Mouse (Mus musculus) embryonic facial prominence, embryonic 11.5 days (tissue): ENCODE measurements around the gene Taar8a. TPM values are rescaled to one million over a fixed set of nuclear protein-coding genes. Genes with fewer than 3 reads are reported as not detected.
"Not testable (repeated sequence)": the region's sequence is repeated elsewhere in the genome, so short reads cannot be mapped to it uniquely, and the experiment has no call there.

Experiments
- ATAC-seq: fragments of 200-750 bp; cut with Nextera tagmentation; replicated peaks from 2 replicates; pipeline ENCODE4 v1.8.0; 2017; ENCODE audit warnings: low read depth; ENCODE audit not compliant: insufficient number of reproducible peaks, low FRiP score, low TSS enrichment
- DNase-seq: peaks from one replicate; pipeline ENCODE4 v3.0.0-alpha.2; 2015; ENCODE audit warnings: low spot score
- H3K27ac ChIP-seq: fragments of 300-500 bp; sonication (generic); replicated peaks from 2 replicates; pipeline ENCODE4 v1.5.1; 2014; ENCODE audit warnings: mild to moderate bottlenecking, low read depth, low read length, control low read depth
- H3K27me3 ChIP-seq: fragments of 300-500 bp; sonication (generic); 2 replicates; pipeline ENCODE4 v1.6.1; 2014; ENCODE audit warnings: mild to moderate bottlenecking, low read length, moderate library complexity, mixed read lengths; ENCODE audit not compliant: control insufficient read depth, insufficient read depth
- H3K36me3 ChIP-seq: fragments of 300-500 bp; sonication (generic); replicated peaks from 2 replicates; pipeline ENCODE4 v1.6.1; 2014; ENCODE audit warnings: low read depth, mild to moderate bottlenecking, low read length, moderate library complexity, mixed read lengths; ENCODE audit not compliant: control insufficient read depth, insufficient read depth
- H3K4me1 ChIP-seq: fragments of 300-500 bp; sonication (generic); 2 replicates; pipeline ENCODE4 v1.6.1; 2014; ENCODE audit warnings: low read length, mixed read lengths; ENCODE audit not compliant: control insufficient read depth, insufficient read depth
- H3K4me2 ChIP-seq: fragments of 300-500 bp; sonication (generic); 2 replicates; pipeline ENCODE4 v1.6.1; 2014; ENCODE audit warnings: low read depth, mild to moderate bottlenecking, control low read depth, low read length, moderate library complexity
- H3K4me3 ChIP-seq: fragments of 300-500 bp; sonication (generic); 2 replicates; pipeline ENCODE4 v1.5.1; 2014; ENCODE audit warnings: low read depth, low read length, control low read depth
- H3K9ac ChIP-seq: fragments of 300-500 bp; sonication (generic); replicated peaks from 2 replicates; pipeline ENCODE4 v1.6.1; 2014; ENCODE audit warnings: mild to moderate bottlenecking, control low read depth, low read length
- H3K9me3 ChIP-seq: fragments of 300-500 bp; sonication (generic); replicated peaks from 2 replicates; pipeline ENCODE4 v1.6.1; 2016; ENCODE audit warnings: mild to moderate bottlenecking, low read length, inconsistent platforms, mixed read lengths; ENCODE audit not compliant: control insufficient read depth
- WGBS: fragments of 180-500 bp; shearing (Covaris S2); extraction: QIAGEN DNeasy Blood & Tissue Kit; methylation state at CpG from one replicate; pipeline ENCODE4 v1.1.7; 2014; 5-methylcytosine and 5-hydroxymethylcytosine counted together
- polyA plus RNA-seq: library from polyadenylated mRNA; unstranded; fragments of >200 nt; fragmentation: Nextera tagmentation; extraction: Ambion mirVana; gene quantifications from 2 replicates; pipeline ENCODE4 v1.2.1, GENCODE M21; 2014

The Taar8a gene
- polyA plus RNA-seq, 1 experiment from 2014 or later, result not detected

GRCm38 (mm10) chr10:24074751-24075150 lies 1.5 kb upstream of the Taar8a start:
- DNase-seq, ATAC-seq, H3K4me2 ChIP-seq, H3K9me3 ChIP-seq, H3K27ac ChIP-seq, H3K4me3 ChIP-seq, H3K4me1 ChIP-seq, H3K9ac ChIP-seq, H3K36me3 ChIP-seq, H3K27me3 ChIP-seq: not testable (repeated sequence)
- 35% methylated on average over 2 of the region's 2 CpGs for WGBS

- H3K27me3 ChIP-seq, result no peaks in the 10 kb centered on the region
- ATAC-seq (no peak), DNase-seq (peak; percentile 67)
- H3K9me3 ChIP-seq, result no peaks in the 10 kb centered on the region
- H3K36me3 ChIP-seq, result no peaks in the 10 kb centered on the region
- H3K4me2 ChIP-seq, result no peak overlapping the region
- H3K9ac ChIP-seq, result no peak overlapping the region
- no peak overlapping the region for H3K27ac ChIP-seq
- H3K4me1 ChIP-seq, result no peaks in the 10 kb centered on the region
- no peak overlapping the region for H3K4me3 ChIP-seq
- 36% methylated on average over 3 of the region's 3 CpGs for WGBS
Measured at GRCm38 (mm10) chr10:24080166-24080565, 3.9 kb downstream of the Taar8a start.

- H3K4me1 ChIP-seq, result no peaks in the 10 kb centered on the region
- no peak for DNase-seq
- no peak for ATAC-seq
- H3K9me3 ChIP-seq, result no peaks in the 10 kb centered on the region
- WGBS, result 76% methylated on average over 5 of the region's 5 CpGs
- no peak overlapping the region for H3K4me3 ChIP-seq
- H3K36me3 ChIP-seq, result no peaks in the 10 kb centered on the region
- H3K27ac ChIP-seq, result no peak overlapping the region
- no peak overlapping the region for H3K9ac ChIP-seq
- H3K4me2 ChIP-seq, result no peak overlapping the region
- H3K27me3 ChIP-seq, result no peaks in the 10 kb centered on the region
Measured at GRCm38 (mm10) chr10:24085936-24086335, 9.6 kb downstream of the Taar8a start.

GRCm38 (mm10) chr10:24086555-24086954 lies 10.3 kb downstream of the Taar8a start:
- DNase-seq (no peak), ATAC-seq (no peak)
- no peak overlapping the region for H3K4me2 ChIP-seq
- 83% methylated on average over 5 of the region's 5 CpGs for WGBS
- H3K9me3 ChIP-seq, result no peaks in the 10 kb centered on the region
- H3K27me3 ChIP-seq, result no peaks in the 10 kb centered on the region
- H3K9ac ChIP-seq, result no peak overlapping the region
- no peaks in the 10 kb centered on the region for H3K4me1 ChIP-seq
- H3K4me3 ChIP-seq, result no peak overlapping the region
- no peak overlapping the region for H3K27ac ChIP-seq
- no peaks in the 10 kb centered on the region for H3K36me3 ChIP-seq

GRCm38 (mm10) chr10:24087168-24087567 lies 10.9 kb downstream of the Taar8a start:
- ATAC-seq, result no peak

GRCm38 (mm10) chr10:24092194-24092593 lies 15.9 kb downstream of the Taar8a start, which contains the start of gene Taar8b:
Taar8b (minus strand) TSS chr10:24092294.
- DNase-seq (no peak), ATAC-seq (no peak)
- Histone ChIP-seq H3K27ac (no peak within 1 kb of the TSS), H3K27me3 (no peaks in the 10 kb centered on the region), H3K4me3 (no peak within 1 kb of the TSS), H3K36me3 (no peaks in the 10 kb centered on the region), H3K9ac (no peak within 1 kb of the TSS), H3K9me3 (no peaks in the 10 kb centered on the region), H3K4me2 (no peak within 1 kb of the TSS), H3K4me1 (no peaks in the 10 kb centered on the region)
- WGBS, result 72% methylated on average over 2 of the region's 2 CpGs

More at GRCm38 (mm10) chr10:24087168-24087567, 10.9 kb downstream of the Taar8a start:
- Histone ChIP-seq H3K36me3 (no peaks in the 10 kb centered on the region), H3K27ac (no peak overlapping the region), H3K4me3 (no peak overlapping the region), H3K27me3 (no peaks in the 10 kb centered on the region), H3K4me1 (no peaks in the 10 kb centered on the region), H3K9me3 (no peaks in the 10 kb centered on the region), H3K9ac (no peak overlapping the region), H3K4me2 (no peak overlapping the region)
- WGBS, result 93% methylated on average over 2 of the region's 2 CpGs
- no peak for DNase-seq

- not testable (repeated sequence) for ATAC-seq, H3K27me3 ChIP-seq, H3K9me3 ChIP-seq, H3K4me3 ChIP-seq, H3K27ac ChIP-seq, H3K36me3 ChIP-seq, H3K4me1 ChIP-seq, H3K4me2 ChIP-seq, DNase-seq, H3K9ac ChIP-seq
- 44% methylated on average over 2 of the region's 2 CpGs for WGBS
Measured at GRCm38 (mm10) chr10:24097010-24097409, 20.7 kb downstream of the Taar8a start.

- not testable (repeated sequence) for H3K4me2 ChIP-seq, H3K27ac ChIP-seq, H3K36me3 ChIP-seq, DNase-seq, H3K4me1 ChIP-seq, H3K4me3 ChIP-seq, H3K27me3 ChIP-seq, H3K9me3 ChIP-seq, H3K9ac ChIP-seq, ATAC-seq
- WGBS, result 82% methylated on average over 1 of the region's 3 CpGs
Measured at GRCm38 (mm10) chr10:24101812-24102211, 25.5 kb downstream of the Taar8a start, which contains the start of gene Taar8c. Taar8c (minus strand) TSS chr10:24101912.
